Mouse (Mus musculus) lung, postnatal 36 days (tissue): ENCODE measurements around the gene Gm8857.
"Not testable (repeated sequence)": the region's sequence is repeated elsewhere in the genome, so short reads cannot be mapped to it uniquely, and the experiment has no call there.

Experiments used
- DNase-seq: peaks from one replicate; pipeline ENCODE4 v3.0.0; 2022; ENCODE audit warnings: mixed read lengths

Gene Gm8857

GRCm38 (mm10) chr5:10947505-10947904 lies at the start of gene Gm8857, which contains the start of gene Gm8871:
Gene Gm8857 (plus strand): TSS chr5:10947807.
Gene Gm8871 (plus strand): TSS chr5:10947805.
- DNase-seq = not testable (repeated sequence)

- not testable (repeated sequence) for DNase-seq
Observed at GRCm38 (mm10) chr5:10953512-10953911, 5.9 kb downstream of the Gm8857 start.

GRCm38 (mm10) chr5:10958057-10958456 lies 10.4 kb downstream of the Gm8857 start:
- DNase-seq = not testable (repeated sequence)
